Mouse (Mus musculus) limb, embryonic 11.5 days (tissue): ENCODE results near the gene Myl3. TPM values are rescaled to one million over a fixed set of nuclear protein-coding genes. Genes with fewer than 3 reads are reported as not detected.

Source experiments
- ATAC-seq: fragments of 200-750 bp; cut with Nextera tagmentation; 2 replicates; pipeline ENCODE4 v1.8.0; 2017; ENCODE audit warnings: low read depth; ENCODE audit not compliant: insufficient number of reproducible peaks, low FRiP score, low TSS enrichment
- DNase-seq: peaks from one replicate; pipeline ENCODE4 v3.0.0-alpha.2; 2015; ENCODE audit warnings: low spot score
- H3K27ac ChIP-seq: fragments of 300-500 bp; sonication (generic); replicated peaks from 2 replicates; pipeline ENCODE4 v1.5.1; 2014; ENCODE audit warnings: low read depth, mild to moderate bottlenecking, low read length
- H3K27me3 ChIP-seq: fragments of 300-500 bp; sonication (generic); 2 replicates; pipeline ENCODE4 v1.6.1; 2014; ENCODE audit warnings: mild to moderate bottlenecking, low read length, mixed read lengths; ENCODE audit not compliant: control insufficient read depth, insufficient read depth
- H3K36me3 ChIP-seq: fragments of 300-500 bp; sonication (generic); 2 replicates; pipeline ENCODE4 v1.6.1; 2014; ENCODE audit warnings: mild to moderate bottlenecking, low read length, moderate library complexity, mixed read lengths; ENCODE audit not compliant: control insufficient read depth, insufficient read depth
- H3K4me1 ChIP-seq: fragments of 300-500 bp; sonication (generic); 2 replicates; pipeline ENCODE4 v1.6.1; 2014; ENCODE audit warnings: low read length, mixed read lengths; ENCODE audit not compliant: control insufficient read depth, insufficient read depth
- H3K4me2 ChIP-seq: fragments of 300-500 bp; sonication (generic); 2 replicates; pipeline ENCODE4 v1.6.1; 2014; ENCODE audit warnings: low read depth, mild to moderate bottlenecking, moderate library complexity; ENCODE audit not compliant: severe bottlenecking
- H3K4me3 ChIP-seq: fragments of 300-500 bp; sonication (generic); 2 replicates; pipeline ENCODE4 v1.5.1; 2014; ENCODE audit warnings: low read depth, low read length
- H3K9ac ChIP-seq: fragments of 300-500 bp; sonication (generic); 2 replicates; pipeline ENCODE4 v1.6.1; 2014; ENCODE audit warnings: mild to moderate bottlenecking, low read length
- H3K9me3 ChIP-seq: fragments of 300-500 bp; sonication (generic); 2 replicates; pipeline ENCODE4 v1.6.1; 2016; ENCODE audit warnings: low read length; ENCODE audit not compliant: control insufficient read depth
- WGBS: fragments of 180-500 bp; shearing (Covaris S2); extraction: QIAGEN DNeasy Blood & Tissue Kit; methylation state at CpG from one replicate; pipeline ENCODE4 v1.1.7; 2014; 5-methylcytosine and 5-hydroxymethylcytosine counted together
- polyA plus RNA-seq: library from polyadenylated mRNA; unstranded; fragments of >200 nt; fragmentation: Nextera tagmentation; extraction: Ambion mirVana; gene quantifications from 2 replicates; pipeline ENCODE4 v1.2.1, GENCODE M21; 2014

Gene Myl3
- 0.26 and 1.8 TPM in 2 replicates for polyA plus RNA-seq

- Histone ChIP-seq H3K27ac (peak within 1 kb of the TSS; percentile 85), H3K9me3 (no peaks in the 10 kb centered on the region), H3K4me2 (peak within 1 kb of the TSS; percentile 88), H3K27me3 (peaks cover 14% of the 10 kb centered on the region), H3K4me3 (peak within 1 kb of the TSS; percentile 69), H3K36me3 (no peaks in the 10 kb centered on the region), H3K4me1 (peaks cover 30% of the 10 kb centered on the region), H3K9ac (peak within 1 kb of the TSS; percentile 73)
- WGBS: 2% methylated on average over 17 of the region's 17 CpGs
- DNase-seq (no peak), ATAC-seq (no peak)
Observed at GRCm38 (mm10) chr9:110741711-110742294, at the start of gene Myl3. TSS of gene Myl3 (plus strand) at chr9:110741861.

- no peaks in the 10 kb centered on the region; the same call in 1 of the 2 replicates for H3K36me3 ChIP-seq
- 89% methylated on average over 4 of the region's 4 CpGs for WGBS
Observed at GRCm38 (mm10) chr9:110695165-110695755, 46.4 kb upstream of the Myl3 start.

DNA sequence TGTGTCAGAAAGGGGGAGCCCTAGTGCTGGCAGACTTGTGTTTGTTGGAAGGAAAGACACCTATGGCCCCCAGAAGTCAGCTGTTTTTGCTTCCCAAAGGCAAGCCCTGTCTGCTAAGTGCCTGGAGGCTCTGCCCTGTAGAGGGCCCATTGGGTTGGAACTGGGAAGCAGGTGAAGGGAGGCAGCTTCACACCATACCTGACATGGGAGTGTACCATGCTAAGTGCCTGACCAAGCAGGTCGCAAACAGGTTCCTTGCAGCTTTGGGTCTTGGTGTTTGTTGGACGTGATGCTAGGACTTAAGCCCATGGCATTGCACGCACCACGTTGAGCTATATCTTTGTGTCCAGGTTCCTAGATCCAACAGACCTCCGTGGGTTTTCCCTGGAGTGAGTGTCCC, 45.2 kb upstream of the Myl3 start:
- 97% methylated on average over 5 of the region's 5 CpGs for WGBS
- H3K9me3 ChIP-seq: no peaks in the 10 kb centered on the region
- ATAC-seq (no peak), DNase-seq (no peak)
- no peak overlapping the region for H3K4me3 ChIP-seq
- no peak overlapping the region for H3K4me2 ChIP-seq
- H3K36me3 ChIP-seq: no peaks in the 10 kb centered on the region; the same call in 1 of the 2 replicates
- no peak overlapping the region for H3K9ac ChIP-seq
- H3K27me3 ChIP-seq: no peaks in the 10 kb centered on the region
- H3K27ac ChIP-seq: no peak overlapping the region
- no peaks in the 10 kb centered on the region for H3K4me1 ChIP-seq

More at GRCm38 (mm10) chr9:110695165-110695755, 46.4 kb upstream of the Myl3 start:
- H3K4me1 ChIP-seq: no peaks in the 10 kb centered on the region
- no peaks in the 10 kb centered on the region for H3K9me3 ChIP-seq
- no peak overlapping the region for H3K4me3 ChIP-seq
- no peak for ATAC-seq
- DNase-seq: no peak
- no peaks in the 10 kb centered on the region for H3K27me3 ChIP-seq
- H3K9ac ChIP-seq: no peak overlapping the region
- no peak overlapping the region for H3K27ac ChIP-seq
- no peak overlapping the region for H3K4me2 ChIP-seq

GRCm38 (mm10) chr9:110697465-110697864, 44.2 kb upstream of the Myl3 start:
- no peaks in the 10 kb centered on the region for H3K4me1 ChIP-seq
- no peak overlapping the region for H3K9ac ChIP-seq
- H3K4me3 ChIP-seq: no peak overlapping the region
- no peak for ATAC-seq
- no peak for DNase-seq
- no peaks in the 10 kb centered on the region; the same call in 1 of the 2 replicates for H3K36me3 ChIP-seq
- H3K9me3 ChIP-seq: no peaks in the 10 kb centered on the region
- 92% methylated on average over 3 of the region's 3 CpGs for WGBS
- H3K4me2 ChIP-seq: no peak overlapping the region
- H3K27ac ChIP-seq: no peak overlapping the region
- no peaks in the 10 kb centered on the region for H3K27me3 ChIP-seq

DNA sequence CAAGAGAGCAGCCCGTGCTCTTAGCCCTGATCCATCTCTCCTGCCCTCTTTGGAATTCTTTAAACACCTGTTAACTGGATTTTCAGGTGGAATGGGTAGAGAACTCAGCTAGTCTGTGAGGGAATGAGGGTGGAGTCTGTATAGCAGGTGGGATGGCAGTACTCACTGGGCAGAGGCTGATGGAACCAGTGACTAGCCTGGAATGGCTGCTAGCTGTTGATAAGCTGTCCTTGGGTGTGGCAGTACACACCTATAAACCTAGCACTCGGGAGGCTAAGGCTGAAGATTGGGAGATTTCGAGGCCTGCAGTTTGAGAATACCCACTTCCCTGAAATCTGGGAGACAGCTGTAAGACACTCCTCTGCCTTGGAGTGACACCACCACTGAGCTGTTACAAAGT, 42.1 kb upstream of the Myl3 start:
- Histone ChIP-seq H3K4me2 (no peak overlapping the region), H3K4me1 (no peaks in the 10 kb centered on the region), H3K27ac (no peak overlapping the region), H3K9ac (no peak overlapping the region), H3K27me3 (no peaks in the 10 kb centered on the region), H3K36me3 (no peaks in the 10 kb centered on the region; the same call in 1 of the 2 replicates), H3K9me3 (no peaks in the 10 kb centered on the region), H3K4me3 (no peak overlapping the region)
- DNase-seq (no peak), ATAC-seq (no peak)
- 86% methylated on average over 3 of the region's 3 CpGs for WGBS

DNA sequence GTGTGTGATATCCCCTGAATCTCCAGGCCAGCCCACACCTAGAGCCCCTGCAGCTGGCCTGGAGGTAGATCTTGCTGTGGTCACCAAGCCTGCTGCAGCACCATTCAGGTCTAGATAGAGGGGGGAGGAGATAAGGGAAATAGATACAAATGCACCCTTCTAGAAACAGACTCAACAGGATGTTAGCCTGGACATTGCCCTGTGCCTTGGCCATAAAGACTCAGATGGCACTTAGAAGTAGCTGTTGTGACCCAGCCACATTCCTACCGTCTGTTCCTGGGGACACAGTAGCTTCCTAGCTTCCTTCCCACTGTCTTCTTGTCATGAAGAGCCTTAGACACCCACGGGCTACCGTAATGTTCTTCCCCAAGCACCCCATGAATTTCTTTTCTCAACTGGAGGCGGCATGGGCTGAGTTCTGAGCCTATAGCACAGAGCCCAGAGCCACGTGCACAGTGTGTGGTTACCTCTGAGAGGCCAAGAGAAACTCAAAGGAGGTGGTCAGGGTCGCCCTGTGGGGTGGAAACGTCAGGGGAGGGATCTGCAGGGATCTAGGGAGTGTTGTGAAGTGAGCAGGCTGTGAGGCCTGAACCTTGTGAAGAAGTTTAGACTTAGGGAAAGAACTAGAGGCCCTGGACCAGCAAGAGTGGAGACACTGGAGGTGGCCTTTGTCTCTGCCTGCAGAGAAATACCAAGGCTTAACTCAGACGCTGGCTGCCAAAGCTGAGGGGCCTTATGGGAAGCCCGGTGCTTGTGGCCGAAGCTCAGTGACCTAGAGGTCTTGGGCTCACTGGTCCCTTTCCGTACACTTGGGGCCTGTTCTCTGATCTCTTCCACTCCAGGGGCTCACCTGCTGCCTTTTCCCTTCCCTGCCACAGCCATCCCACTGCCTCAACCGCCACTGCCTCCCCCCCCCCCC, 40.3 kb upstream of the Myl3 start:
- Histone ChIP-seq H3K27ac (no peak overlapping the region), H3K27me3 (no peaks in the 10 kb centered on the region), H3K9ac (no peak overlapping the region), H3K4me3 (no peak overlapping the region), H3K36me3 (no peaks in the 10 kb centered on the region; the same call in 1 of the 2 replicates), H3K4me1 (no peaks in the 10 kb centered on the region), H3K4me2 (no peak overlapping the region), H3K9me3 (no peaks in the 10 kb centered on the region)
- WGBS: 80% methylated on average over 11 of the region's 12 CpGs
- DNase-seq (no peak), ATAC-seq (no peak)

DNA sequence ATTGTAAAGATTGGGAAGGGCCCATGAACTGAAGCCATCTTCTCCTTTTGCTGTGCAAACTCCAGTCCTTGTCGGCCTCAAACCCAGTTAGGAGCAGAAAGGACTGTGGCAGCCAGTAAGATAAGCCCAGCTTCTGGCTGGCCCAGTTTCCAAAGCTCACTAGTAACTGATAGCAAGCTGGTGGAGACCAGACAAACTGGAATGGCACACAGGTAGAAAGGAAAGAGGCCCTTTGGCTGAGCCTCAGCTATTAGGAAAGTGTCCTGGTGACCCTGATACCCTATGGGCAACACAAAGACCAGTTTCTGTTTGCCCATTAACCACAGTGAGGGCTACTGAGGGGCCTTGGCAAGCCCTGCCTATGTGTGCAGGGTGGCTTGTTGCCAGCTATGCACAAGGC, 38.8 kb upstream of the Myl3 start:
- no peaks in the 10 kb centered on the region for H3K4me1 ChIP-seq
- H3K9me3 ChIP-seq: no peaks in the 10 kb centered on the region
- no peak overlapping the region for H3K4me2 ChIP-seq
- H3K27ac ChIP-seq: no peak overlapping the region
- no peaks in the 10 kb centered on the region; the same call in 1 of the 2 replicates for H3K36me3 ChIP-seq
- no peak overlapping the region for H3K4me3 ChIP-seq
- no peak overlapping the region for H3K9ac ChIP-seq
- ATAC-seq: no peak
- 96% methylated on average over 1 of the region's 1 CpGs for WGBS
- H3K27me3 ChIP-seq: no peaks in the 10 kb centered on the region
- DNase-seq: no peak

DNA sequence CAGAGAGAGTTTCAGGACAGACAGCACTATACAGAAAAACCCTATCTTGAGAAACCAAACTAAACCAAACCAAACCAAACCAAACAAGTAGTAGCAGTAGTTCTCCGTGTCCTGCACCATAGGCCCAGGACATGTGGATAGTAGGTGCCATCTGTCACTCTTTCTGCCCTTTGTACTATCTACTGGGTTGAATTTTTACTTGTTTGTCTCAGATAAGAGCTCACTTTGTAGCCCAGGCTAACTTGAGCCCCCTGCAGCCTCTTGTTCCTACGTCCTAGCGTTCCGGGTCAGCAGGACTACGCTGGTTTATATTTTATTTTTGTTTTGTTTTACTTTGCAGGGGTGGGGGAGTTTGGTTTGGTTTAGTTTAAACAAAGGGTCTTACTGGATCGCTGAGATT, 37.7 kb upstream of the Myl3 start:
- WGBS: 91% methylated on average over 6 of the region's 6 CpGs
- H3K27ac ChIP-seq: no peak overlapping the region
- H3K27me3 ChIP-seq: no peaks in the 10 kb centered on the region
- DNase-seq (no peak), ATAC-seq (no peak)
- H3K4me1 ChIP-seq: no peaks in the 10 kb centered on the region
- H3K9me3 ChIP-seq: no peaks in the 10 kb centered on the region
- H3K9ac ChIP-seq: no peak overlapping the region
- H3K36me3 ChIP-seq: no peaks in the 10 kb centered on the region; the same call in 1 of the 2 replicates
- no peak overlapping the region for H3K4me3 ChIP-seq
- no peak overlapping the region for H3K4me2 ChIP-seq
